In genomic region chr19:60225899-60226844, GRCm38 (mm10) we compare ENCODE assay signal across 8 mouse cellular contexts. TPM values are rescaled to one million over a fixed set of nuclear protein-coding genes. Genes with fewer than 3 reads are reported as not detected.
A peak's percentile ranks its signal among the peaks of the same experiment; 100 is the strongest.
DNase-seq lines count a peak whose midpoint lies in the region; ATAC-seq and TF ChIP-seq lines count a peak whose summit lies in the region.

TSS of gene Fam204a (minus strand) at chr19:60226701.

- H3K27ac ChIP-seq in MEL (ENCODE audit: control insufficient read depth, low read depth, low read length): peak within 1 kb of the TSS; percentile 89
- peak within 1 kb of the TSS; percentile 6; the same call in 1 of the 2 replicates for H3K27ac ChIP-seq in cerebellum, adult 2 months (ENCODE audit: insufficient read depth, low read length)
- H3K27ac ChIP-seq in hindbrain, embryonic 10.5 days: peak within 1 kb of the TSS; percentile 99
- H3K27ac ChIP-seq in lung, postnatal 0 days (ENCODE audit: low read length): peak within 1 kb of the TSS; percentile 99

- peak within 1 kb of the TSS; percentile 62 for H3K4me2 ChIP-seq in lung, postnatal 0 days (replicated peaks; ENCODE audit: low read depth, low read length)

- peak within 1 kb of the TSS; percentile 96 to 97 for H3K4me3 ChIP-seq in MEL (ENCODE audit: control insufficient read depth in 1 of 2, insufficient read depth in 1 of 2, low read depth in 2 of 2, low read length in 2 of 2)
- peak within 1 kb of the TSS; percentile 53 for H3K4me3 ChIP-seq in cerebellum, adult 2 months (replicated peaks; ENCODE audit: insufficient read depth, low read depth, low read length)
- H3K4me3 ChIP-seq in hindbrain, embryonic 10.5 days: peak within 1 kb of the TSS; percentile 91
- H3K4me3 ChIP-seq in lung, postnatal 0 days (ENCODE audit: low read depth, low read length): peak within 1 kb of the TSS; percentile 90

- ATAC-seq in lung, postnatal 0 days: peak; percentile 100

- TF ChIP-seq CTCF in MEL (IDR thresholded peaks at IDR 0.05 in 2 of 3, conservative IDR thresholded peaks at IDR 0.05 in 1 of 3; ENCODE audit: control insufficient read depth in 1 of 3, insufficient read depth in 1 of 3, low read depth in 2 of 3, low read length in 3 of 3, poor library complexity in 1 of 3, severe bottlenecking in 1 of 3): 0 out of 6 replicates have a peak, but pooled peaks of 1 of the 3 experiments have one; percentile 1
- TF ChIP-seq CTCF in cerebellum, adult 2 months (IDR thresholded peaks at IDR 0.05; ENCODE audit: borderline replicate concordance, insufficient read depth, low read depth, low read length): no peak
- TF ChIP-seq CTCF in lung, postnatal 0 days (IDR thresholded peaks at IDR 0.05): no peak

- no peaks in the 10 kb centered on the region for H3K9me3 ChIP-seq in MEL (replicated peaks; ENCODE audit: insufficient read depth, low read length)
- H3K9me3 ChIP-seq in hindbrain, embryonic 10.5 days: no peaks in the 10 kb centered on the region
- H3K9me3 ChIP-seq in lung, postnatal 0 days (ENCODE audit: low read length): no peaks in the 10 kb centered on the region

- TF ChIP-seq EP300 in MEL (IDR thresholded peaks at IDR 0.05; ENCODE audit: low read depth in 1 of 2, low read length in 2 of 2): peak in 1 of 2 experiments; percentile 48; a peak in 2 of 4 replicates
- no peak for TF ChIP-seq EP300 in lung, postnatal 0 days (IDR thresholded peaks at IDR 0.05)

- TF ChIP-seq POLR2A in MEL (IDR thresholded peaks at IDR 0.05; ENCODE audit: control insufficient read depth in 1 of 2, insufficient read depth in 1 of 2, low read depth in 1 of 2, low read length in 2 of 2, poor library complexity in 1 of 2): peak; percentile 92 to 97
- peak; percentile 72 for TF ChIP-seq POLR2A in cerebellum, adult 2 months (IDR thresholded peaks at IDR 0.05; ENCODE audit: borderline replicate concordance, insufficient read depth, low read length)

- peaks cover 0 to 19% of the 10 kb centered on the region in 2 experiments; a peak in 2 of 4 replicates for H3K36me3 ChIP-seq in MEL (ENCODE audit: control insufficient read depth in 1 of 2, insufficient read depth in 2 of 2, low read length in 2 of 2)
- peaks cover 8% of the 10 kb centered on the region for H3K36me3 ChIP-seq in hindbrain, embryonic 10.5 days
- H3K36me3 ChIP-seq in lung, postnatal 0 days (ENCODE audit: insufficient read depth, low read length): no peaks in the 10 kb centered on the region

- peaks cover 0 to 2% of the 10 kb centered on the region in 2 experiments; a peak in 2 of 4 replicates for H3K27me3 ChIP-seq in MEL (ENCODE audit: control insufficient read depth in 1 of 2, insufficient read depth in 2 of 2, low read length in 2 of 2)
- H3K27me3 ChIP-seq in cerebellum, adult 2 months (ENCODE audit: control insufficient read depth, insufficient read depth, low read length): no peaks in the 10 kb centered on the region
- H3K27me3 ChIP-seq in hindbrain, embryonic 10.5 days (ENCODE audit: insufficient read depth, poor library complexity, severe bottlenecking): no peaks in the 10 kb centered on the region
- no peaks in the 10 kb centered on the region for H3K27me3 ChIP-seq in lung, postnatal 0 days (replicated peaks; ENCODE audit: insufficient read depth, low read length)

- peak within 1 kb of the TSS; percentile 97 for H3K9ac ChIP-seq in MEL (ENCODE audit: control insufficient read depth, low read depth, low read length, poor library complexity, severe bottlenecking)
- H3K9ac ChIP-seq in lung, postnatal 0 days (replicated peaks; ENCODE audit: low read depth): peak within 1 kb of the TSS; percentile 89

- WGBS in cerebellum, adult 2 months: under 1% methylated on average over 68 of the region's 68 CpGs
- WGBS in hindbrain, embryonic 10.5 days: under 1% methylated on average over 68 of the region's 68 CpGs
- under 1% methylated on average over 68 of the region's 68 CpGs for WGBS in lung, postnatal 0 days

- peaks cover 0 to 12% of the 10 kb centered on the region in 2 experiments; a peak in 3 of 4 replicates for H3K4me1 ChIP-seq in MEL (ENCODE audit: control insufficient read depth in 1 of 2, insufficient read depth in 2 of 2, low read length in 2 of 2)
- H3K4me1 ChIP-seq in cerebellum, adult 2 months (ENCODE audit: control insufficient read depth, insufficient read depth, low read length): no peaks in the 10 kb centered on the region
- H3K4me1 ChIP-seq in hindbrain, embryonic 10.5 days (replicated peaks): peaks cover 13% of the 10 kb centered on the region
- peaks cover 3% of the 10 kb centered on the region; the same call in 1 of the 2 replicates for H3K4me1 ChIP-seq in lung, postnatal 0 days (ENCODE audit: insufficient read depth, low read depth, low read length)

- DNase-seq in MEL (ENCODE audit: low read depth, low spot score): peak; percentile 99
- DNase-seq in cerebellum, adult 2 months: peak; percentile 94 to 98
- peak; percentile 94 for DNase-seq in forelimb bud, embryonic 11.5 days (ENCODE audit: low read depth, low spot score)
- DNase-seq in hindbrain, embryonic 10.5 days (ENCODE audit: low spot score): peak; percentile 97
- DNase-seq in layer of hippocampus, adult 9-11 months: peak; percentile 95
- DNase-seq in lung, postnatal 0 days (ENCODE audit: low spot score): peak; percentile 96
- DNase-seq in ovary, postnatal 14 days (ENCODE audit: low spot score): peak; percentile 95
- DNase-seq in thymus, postnatal 14 days: peak; percentile 96

- no peak for TF ChIP-seq RAD21 in MEL (IDR thresholded peaks at IDR 0.05; ENCODE audit: low read depth, low read length)

- H3K79me2 ChIP-seq in MEL (ENCODE audit: control insufficient read depth, insufficient read depth, low read length, poor library complexity): peaks cover 20% of the 10 kb centered on the region

TF ChIP-seq in MEL, 35 proteins besides CTCF, POLR2A, EP300 and RAD21 (continues in another document):
- TF ChIP-seq SMC3 (IDR thresholded peaks at IDR 0.05; ENCODE audit: low read depth, low read length) (no peak), NRF1 (IDR thresholded peaks at IDR 0.05; ENCODE audit: insufficient read depth, low read depth, low read length, poor library complexity, severe bottlenecking) (0 out of 2 replicates have a peak, but pooled peaks have one; percentile 46), RCOR1 (IDR thresholded peaks at IDR 0.05; ENCODE audit: low read depth, low read length) (no peak), MYC (IDR thresholded peaks at IDR 0.05; ENCODE audit: low read depth, low read length) (peak; percentile 53; the same call in 1 of the 2 replicates), MAX (IDR thresholded peaks at IDR 0.05; ENCODE audit: low read length) (peak; percentile 73), GATA1 (IDR thresholded peaks at IDR 0.05; ENCODE audit: low read depth, low read length) (no peak), ZC3H11A (IDR thresholded peaks at IDR 0.05; ENCODE audit: low read depth, low read length) (no peak), MAZ (IDR thresholded peaks at IDR 0.05; ENCODE audit: low read depth, low read length) (peak; percentile 66; the same call in 1 of the 2 replicates), USF1 (IDR thresholded peaks at IDR 0.05; ENCODE audit: low read depth, low read length) (peak; percentile 46; the same call in 1 of the 2 replicates), ELF1 (IDR thresholded peaks at IDR 0.05; ENCODE audit: low read depth, low read length) (peak; percentile 88), ZKSCAN1 (IDR thresholded peaks at IDR 0.05; ENCODE audit: low read depth, low read length) (no peak), JUND (IDR thresholded peaks at IDR 0.05; ENCODE audit: low read depth, low read length) (no peak), TBP (IDR thresholded peaks at IDR 0.05; ENCODE audit: low read depth, low read length) (peak; percentile 86), UBTF (IDR thresholded peaks at IDR 0.05; ENCODE audit: borderline replicate concordance, insufficient read depth, low read depth, low read length) (peak; percentile 76; the same call in 1 of the 2 replicates), SIN3A (IDR thresholded peaks at IDR 0.05; ENCODE audit: low read length) (peak; percentile 97), ZNF384 (IDR thresholded peaks at IDR 0.05; ENCODE audit: low read depth, low read length) (no peak), ZMIZ1 (IDR thresholded peaks at IDR 0.05; ENCODE audit: low read depth, low read length) (peak; percentile 88), MEF2A (IDR thresholded peaks at IDR 0.05; ENCODE audit: extremely low read depth, insufficient replicate concordance, low read depth, low read length, poor library complexity, severe bottlenecking) (no peak), CHD2 (IDR thresholded peaks at IDR 0.05; ENCODE audit: low read length) (peak; percentile 87), USF2 (IDR thresholded peaks at IDR 0.05; ENCODE audit: borderline replicate concordance in 1 of 2, insufficient read depth in 1 of 2, low read depth in 1 of 2, low read length in 2 of 2) (no peak), ETS1 (IDR thresholded peaks at IDR 0.05; ENCODE audit: low read depth, low read length) (peak; percentile 48; the same call in 1 of the 2 replicates), NELFE (IDR thresholded peaks at IDR 0.05; ENCODE audit: low read depth, low read length) (peak; percentile 94), KAT2A (conservative IDR thresholded peaks at IDR 0.05; ENCODE audit: low read depth, low read length) (peak; percentile 69; the same call in 1 of the 2 replicates), BHLHE40 (IDR thresholded peaks at IDR 0.05; ENCODE audit: borderline replicate concordance, low read depth, low read length) (no peak), MAFK (IDR thresholded peaks at IDR 0.05; ENCODE audit: borderline replicate concordance, low read depth, low read length) (no peak), GABPA (IDR thresholded peaks at IDR 0.05; ENCODE audit: low read depth, low read length) (no peak), E2F4 (IDR thresholded peaks at IDR 0.05; ENCODE audit: borderline replicate concordance, low read depth, low read length) (no peak), POLR2AphosphoS5 (IDR thresholded peaks at IDR 0.05; ENCODE audit: borderline replicate concordance, low read depth, low read length) (no peak), TCF12 (IDR thresholded peaks at IDR 0.05; ENCODE audit: low read depth, low read length) (peak; percentile 89), MYB (IDR thresholded peaks at IDR 0.05; ENCODE audit: low read depth, low read length) (no peak), MXI1 (IDR thresholded peaks at IDR 0.05; ENCODE audit: low read depth, low read length) (peak; percentile 83), TAL1 (IDR thresholded peaks at IDR 0.05; ENCODE audit: low read length) (no peak)

RNA-seq across cellular contexts. Expression of gene Fam204a, which starts in this region (rescaled TPM):
- 46.1 and 51.2 TPM in 2 replicates for total RNA-seq in MEL (2012; rRNA removed)
- 10 to 100 TPM in 1 of 2 experiments, not detected in 1; 54.0 TPM for polyA plus RNA-seq in MEL (2012; ENCODE audit: insufficient read depth in 1 of 2, insufficient read length in 2 of 2, low read depth in 1 of 2, low replicate concordance in 2 of 2, missing spikeins in 1 of 2)
- polyA plus RNA-seq in cerebellum, adult 2 months (2012; rRNA removed): 25.4 and 26.1 TPM in 2 replicates
- 49.3 and 54.9 TPM in 2 replicates for polyA plus RNA-seq in hindbrain, embryonic 10.5 days (2016; fragmentation: Nextera tagmentation; extraction: Ambion mirVana)
- polyA plus RNA-seq in lung, postnatal 0 days (2015; fragmentation: Nextera tagmentation; extraction: Ambion mirVana): 49.4 and 54.2 TPM in 2 replicates

Comparison
In these comparisons a context has a peak if more than half of its experiments do, and no peak if none do; other contexts are left out.
1. Peak in every context shown above with its lines: DNase-seq, ATAC-seq, H3K4me3 ChIP-seq and H3K27ac ChIP-seq.
2. H3K27ac ChIP-seq: peak in every context shown above with its lines; median percentile 99 in hindbrain, embryonic 10.5 days; 99 in lung, postnatal 0 days; 89 in MEL; 6 in cerebellum, adult 2 months.